Mouse (Mus musculus) intestine, embryonic 15.5 days (tissue): ENCODE data around the gene Clec16a. TPM values are rescaled to one million over a fixed set of nuclear protein-coding genes. Genes with fewer than 3 reads are reported as not detected.

Source experiments
- ATAC-seq: fragments of 200-750 bp; cut with Nextera tagmentation; 2 replicates; pipeline ENCODE4 v1.8.0; 2017; ENCODE audit warnings: moderate TSS enrichment, moderate library complexity
- H3K27ac ChIP-seq: fragments of 300-500 bp; sonication (generic); 2 replicates; pipeline ENCODE4 v1.5.1; 2015; ENCODE audit warnings: mild to moderate bottlenecking, inconsistent platforms
- H3K27me3 ChIP-seq: fragments of 300-500 bp; sonication (generic); replicated peaks from 2 replicates; pipeline ENCODE4 v1.6.1; 2015; ENCODE audit warnings: inconsistent platforms
- H3K36me3 ChIP-seq: fragments of 300-500 bp; sonication (generic); 2 replicates; pipeline ENCODE4 v1.6.1; 2015; ENCODE audit warnings: inconsistent platforms
- H3K4me1 ChIP-seq: fragments of 300-500 bp; sonication (generic); replicated peaks from 2 replicates; pipeline ENCODE4 v1.6.1; 2015; ENCODE audit warnings: inconsistent platforms
- H3K4me2 ChIP-seq: fragments of 300-500 bp; sonication (generic); replicated peaks from 2 replicates; pipeline ENCODE4 v1.6.1; 2015; ENCODE audit warnings: mild to moderate bottlenecking, inconsistent platforms
- H3K4me3 ChIP-seq: fragments of 300-500 bp; sonication (generic); replicated peaks from 2 replicates; pipeline ENCODE4 v1.5.1; 2015; ENCODE audit warnings: inconsistent platforms
- H3K9ac ChIP-seq: fragments of 300-500 bp; sonication (generic); 2 replicates; pipeline ENCODE4 v1.6.1; 2015; ENCODE audit warnings: inconsistent platforms
- H3K9me3 ChIP-seq: fragments of 300-500 bp; sonication (generic); 2 replicates; pipeline ENCODE4 v1.6.1; 2016; ENCODE audit warnings: inconsistent platforms
- WGBS: fragments of 180-500 bp; shearing (Covaris S2); methylation state at CpG from one replicate; pipeline ENCODE4 v1.1.7; 2015; 5-methylcytosine and 5-hydroxymethylcytosine counted together
- polyA plus RNA-seq: library from polyadenylated mRNA; unstranded; fragments of >200 nt; fragmentation: Nextera tagmentation; extraction: Ambion mirVana; gene quantifications from 2 replicates; pipeline ENCODE4 v1.2.1, GENCODE M21; 2015

Clec16a gene
- polyA plus RNA-seq, 1 experiment from 2014 or later: 27.2 TPM

DNA sequence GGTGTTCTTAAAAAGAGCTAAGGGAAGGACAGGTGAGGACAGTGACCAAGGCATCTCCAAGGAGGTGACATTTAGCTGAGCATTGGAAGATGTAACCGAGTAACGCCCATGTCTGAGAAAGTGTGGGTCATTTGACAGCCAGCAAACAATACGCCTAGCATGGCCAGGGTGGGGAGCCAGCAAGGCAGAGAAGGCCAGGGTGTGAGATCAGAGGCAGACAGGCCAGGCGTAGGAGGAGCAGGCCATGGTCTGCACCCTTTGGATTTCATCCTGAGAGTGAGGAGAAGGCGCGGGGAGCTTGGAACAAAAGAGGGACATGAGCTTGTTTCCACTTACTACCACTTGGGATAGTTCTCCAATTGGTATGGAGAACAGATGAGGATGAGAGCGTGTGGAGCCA, 64.8 kb downstream of the Clec16a start:
- Histone ChIP-seq H3K4me1 (no peaks in the 10 kb centered on the region), H3K4me2 (no peak overlapping the region), H3K27ac (no peak overlapping the region), H3K36me3 (no peaks in the 10 kb centered on the region), H3K9me3 (no peaks in the 10 kb centered on the region), H3K27me3 (no peaks in the 10 kb centered on the region), H3K4me3 (no peak overlapping the region), H3K9ac (no peak overlapping the region)
- 91% methylated on average over 7 of the region's 7 CpGs for WGBS
- ATAC-seq: no peak

DNA sequence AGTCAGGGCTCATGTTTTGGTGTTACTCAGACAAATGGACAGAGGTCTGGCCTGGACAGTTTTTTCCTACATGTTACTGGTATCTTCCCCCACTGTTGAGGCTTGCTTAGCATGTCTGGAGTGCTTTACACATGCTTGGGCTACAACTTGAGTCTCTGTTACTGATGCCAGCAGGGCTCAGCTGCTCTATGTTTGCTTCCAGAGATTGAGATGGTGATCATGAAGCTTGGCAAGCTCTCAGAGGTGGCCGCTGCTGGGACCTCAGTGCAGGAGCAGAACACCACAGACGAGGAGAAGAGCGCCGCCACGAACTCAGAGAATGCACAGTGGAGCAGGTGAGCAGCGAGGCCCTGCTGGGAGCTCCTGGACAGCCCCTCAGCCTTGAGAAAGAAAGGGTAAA, 65.7 kb downstream of the Clec16a start:
- WGBS: 85% methylated on average over 6 of the region's 6 CpGs

DNA sequence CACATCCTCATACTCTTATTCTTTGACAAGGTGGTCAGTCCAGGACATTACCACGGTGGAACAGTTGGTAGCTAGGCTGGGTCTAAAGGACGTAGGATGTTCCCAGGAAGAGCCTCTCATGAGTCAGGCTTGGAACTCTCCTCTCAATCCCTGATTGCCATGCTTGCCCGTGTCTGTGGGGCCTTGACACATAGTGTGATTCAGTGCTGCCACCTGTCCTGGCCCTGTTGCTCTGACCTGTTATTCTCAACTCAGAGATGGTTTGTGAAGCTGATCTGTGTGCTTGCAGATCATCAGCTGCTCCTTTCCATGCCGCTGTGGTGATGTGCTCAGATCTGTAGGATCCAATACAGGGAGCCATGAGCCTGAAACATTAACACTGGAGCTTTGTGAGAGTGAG, 66.2 kb downstream of the Clec16a start:
- 0 out of 2 replicates have a peak, but pooled peaks cover 7% of the 10 kb centered on the region for H3K36me3 ChIP-seq
- no peaks in the 10 kb centered on the region for H3K4me1 ChIP-seq
- H3K9me3 ChIP-seq: no peaks in the 10 kb centered on the region
- ATAC-seq: no peak
- H3K27me3 ChIP-seq: no peaks in the 10 kb centered on the region
- no peak overlapping the region for H3K9ac ChIP-seq
- H3K4me2 ChIP-seq: no peak overlapping the region
- no peak overlapping the region for H3K4me3 ChIP-seq
- 82% methylated on average over 4 of the region's 4 CpGs for WGBS
- no peak overlapping the region for H3K27ac ChIP-seq

More for the DNA sequence above, 65.7 kb downstream of the Clec16a start:
- no peak overlapping the region for H3K27ac ChIP-seq
- no peak overlapping the region for H3K4me3 ChIP-seq
- H3K27me3 ChIP-seq: no peaks in the 10 kb centered on the region
- H3K4me2 ChIP-seq: no peak overlapping the region
- no peaks in the 10 kb centered on the region for H3K9me3 ChIP-seq
- no peak for ATAC-seq
- H3K36me3 ChIP-seq: 0 out of 2 replicates have a peak, but pooled peaks cover 4% of the 10 kb centered on the region
- H3K9ac ChIP-seq: no peak overlapping the region
- H3K4me1 ChIP-seq: no peaks in the 10 kb centered on the region

- 94% methylated on average over 2 of the region's 2 CpGs for WGBS
Observed at GRCm38 (mm10) chr16:10613996-10614395, 68.9 kb downstream of the Clec16a start.

DNA sequence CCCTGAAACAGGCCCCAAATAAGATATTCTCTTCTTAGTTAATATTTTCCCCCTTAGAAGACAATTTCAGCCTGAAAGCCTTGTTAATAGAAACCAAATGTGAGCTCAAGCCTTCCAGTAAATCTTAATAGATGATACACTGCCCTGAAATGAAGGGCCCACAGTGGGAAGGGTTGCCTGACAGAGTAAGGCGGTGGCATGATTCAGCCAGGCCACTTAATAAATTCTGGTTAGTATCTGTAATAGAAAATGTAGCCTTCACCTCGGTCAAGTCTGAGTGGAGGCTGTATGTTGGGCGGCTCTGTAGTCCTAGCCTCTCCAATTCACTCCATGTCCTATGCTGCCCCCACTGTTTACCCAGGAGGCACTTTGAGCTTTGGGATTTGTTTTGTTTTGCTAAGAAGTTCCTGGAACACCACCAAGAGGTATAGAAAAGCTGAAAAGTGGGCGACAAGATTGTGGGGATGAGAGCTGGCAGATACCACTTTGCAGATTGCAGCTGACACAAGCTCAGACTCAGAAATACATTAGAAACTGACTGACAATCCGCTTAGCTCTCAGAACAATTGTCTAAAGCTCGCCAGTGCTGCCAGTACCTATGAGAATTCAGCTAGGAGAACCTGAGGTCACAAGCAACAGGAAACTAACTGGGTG, 75.9 kb downstream of the Clec16a start:
- WGBS: 70% methylated on average over 6 of the region's 6 CpGs

More at GRCm38 (mm10) chr16:10613996-10614395, 68.9 kb downstream of the Clec16a start:
- ATAC-seq: no peak
- Histone ChIP-seq H3K4me3 (no peak overlapping the region), H3K27me3 (no peaks in the 10 kb centered on the region), H3K9me3 (no peaks in the 10 kb centered on the region), H3K9ac (no peak overlapping the region), H3K4me2 (no peak overlapping the region), H3K36me3 (peaks cover 7% of the 10 kb centered on the region; the same call in 1 of the 2 replicates), H3K4me1 (no peaks in the 10 kb centered on the region), H3K27ac (no peak overlapping the region)

DNA sequence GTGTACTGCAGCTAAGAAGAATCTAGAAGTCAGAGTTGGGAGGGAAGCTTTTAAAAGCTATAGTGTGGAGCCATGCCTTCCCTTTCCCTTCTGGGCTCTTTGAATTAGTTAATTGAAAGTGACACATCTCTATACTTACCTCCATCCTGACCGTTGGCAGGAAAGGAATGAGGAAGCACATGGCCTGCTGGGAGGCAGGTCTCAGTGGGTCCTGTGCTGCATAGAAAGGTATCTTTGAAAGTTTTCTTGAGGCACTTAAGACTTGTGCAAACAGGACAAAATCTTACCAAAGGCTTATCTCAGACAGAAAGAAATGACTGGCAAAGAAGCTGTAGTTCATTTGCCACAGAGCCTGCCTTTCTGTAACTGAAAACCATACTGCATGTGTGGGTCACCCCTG, 76.6 kb downstream of the Clec16a start:
- Histone ChIP-seq H3K4me1 (no peaks in the 10 kb centered on the region), H3K9ac (no peak overlapping the region), H3K4me2 (no peak overlapping the region), H3K36me3 (no peaks in the 10 kb centered on the region; the same call in 1 of the 2 replicates), H3K9me3 (no peaks in the 10 kb centered on the region), H3K4me3 (no peak overlapping the region), H3K27me3 (no peaks in the 10 kb centered on the region), H3K27ac (no peak overlapping the region)
- no peak for ATAC-seq
- WGBS: 48% methylated on average over 1 of the region's 1 CpGs

More for the DNA sequence above, 75.9 kb downstream of the Clec16a start:
- no peak for ATAC-seq
- Histone ChIP-seq H3K4me2 (no peak overlapping the region), H3K27ac (no peak overlapping the region), H3K4me1 (no peaks in the 10 kb centered on the region), H3K9me3 (no peaks in the 10 kb centered on the region), H3K36me3 (peaks cover under 1% of the 10 kb centered on the region; the same call in 1 of the 2 replicates), H3K4me3 (no peak overlapping the region), H3K9ac (no peak overlapping the region), H3K27me3 (no peaks in the 10 kb centered on the region)

- no peak for ATAC-seq
- Histone ChIP-seq H3K9me3 (no peaks in the 10 kb centered on the region), H3K4me3 (no peak overlapping the region), H3K9ac (no peak overlapping the region), H3K27ac (no peak overlapping the region), H3K4me1 (0 out of 2 replicates have a peak, but pooled peaks cover 2% of the 10 kb centered on the region), H3K36me3 (no peaks in the 10 kb centered on the region), H3K27me3 (no peaks in the 10 kb centered on the region), H3K4me2 (no peak overlapping the region)
- WGBS: 88% methylated on average over 1 of the region's 1 CpGs
Observed at GRCm38 (mm10) chr16:10626116-10626515, 81.0 kb downstream of the Clec16a start.

GRCm38 (mm10) chr16:10627136-10627668, 82.1 kb downstream of the Clec16a start:
- Histone ChIP-seq H3K9ac (no peak overlapping the region), H3K9me3 (no peaks in the 10 kb centered on the region), H3K36me3 (no peaks in the 10 kb centered on the region), H3K4me1 (0 out of 2 replicates have a peak, but pooled peaks cover 2% of the 10 kb centered on the region), H3K27ac (no peak overlapping the region), H3K27me3 (no peaks in the 10 kb centered on the region), H3K4me2 (no peak overlapping the region), H3K4me3 (no peak overlapping the region)
- no peak for ATAC-seq
- 92% methylated on average over 6 of the region's 6 CpGs for WGBS

DNA sequence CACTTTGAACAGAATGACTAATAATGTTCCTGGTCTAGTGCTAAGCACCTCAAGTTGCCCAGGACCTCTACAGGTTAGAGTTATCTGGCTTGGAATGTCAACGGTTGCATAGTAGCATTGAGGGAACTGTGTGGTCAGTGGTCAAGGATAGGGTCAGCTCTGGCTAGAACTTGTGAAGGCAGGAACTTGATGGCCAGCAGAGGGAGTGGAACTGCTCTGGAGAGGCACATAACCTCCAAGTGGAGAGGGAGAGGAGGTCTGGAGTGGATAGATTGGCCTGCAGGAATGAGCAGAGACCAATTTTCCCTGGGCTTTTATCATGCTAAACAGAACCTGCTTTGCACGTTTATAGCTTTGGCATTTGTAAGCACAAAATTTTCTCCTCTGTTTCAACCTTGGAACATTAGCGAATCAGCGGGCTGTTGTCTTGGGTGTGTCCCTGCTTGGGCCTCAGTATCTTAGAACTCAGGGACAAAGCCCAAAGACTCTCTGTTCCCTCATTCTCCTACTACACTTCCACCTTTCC, 83.0 kb downstream of the Clec16a start:
- H3K4me2 ChIP-seq: no peak overlapping the region
- H3K4me3 ChIP-seq: no peak overlapping the region
- no peak overlapping the region for H3K27ac ChIP-seq
- no peaks in the 10 kb centered on the region for H3K27me3 ChIP-seq
- no peak overlapping the region for H3K9ac ChIP-seq
- no peak for ATAC-seq
- no peaks in the 10 kb centered on the region for H3K9me3 ChIP-seq
- H3K4me1 ChIP-seq: 0 out of 2 replicates have a peak, but pooled peaks cover 2% of the 10 kb centered on the region
- WGBS: 79% methylated on average over 4 of the region's 4 CpGs
- no peaks in the 10 kb centered on the region for H3K36me3 ChIP-seq

- no peak overlapping the region for H3K4me3 ChIP-seq
- H3K27me3 ChIP-seq: no peaks in the 10 kb centered on the region
- no peak overlapping the region for H3K4me2 ChIP-seq
- H3K4me1 ChIP-seq: 0 out of 2 replicates have a peak, but pooled peaks cover 2% of the 10 kb centered on the region
- no peak overlapping the region for H3K9ac ChIP-seq
- WGBS: 44% methylated on average over 3 of the region's 3 CpGs
- H3K27ac ChIP-seq: no peak overlapping the region
- peak; percentile 73 for ATAC-seq
- H3K36me3 ChIP-seq: no peaks in the 10 kb centered on the region
- H3K9me3 ChIP-seq: no peaks in the 10 kb centered on the region
Observed at GRCm38 (mm10) chr16:10628960-10629359, 83.8 kb downstream of the Clec16a start.

- peak; percentile 55; the same call in 1 of the 2 replicates for ATAC-seq
- H3K9me3 ChIP-seq: no peaks in the 10 kb centered on the region
- H3K4me1 ChIP-seq: 0 out of 2 replicates have a peak, but pooled peaks cover 2% of the 10 kb centered on the region
- H3K36me3 ChIP-seq: no peaks in the 10 kb centered on the region
- H3K4me2 ChIP-seq: no peak overlapping the region
- no peak overlapping the region for H3K27ac ChIP-seq
- H3K27me3 ChIP-seq: no peaks in the 10 kb centered on the region
- WGBS: 65% methylated on average over 3 of the region's 3 CpGs
- no peak overlapping the region for H3K4me3 ChIP-seq
- H3K9ac ChIP-seq: no peak overlapping the region
Observed at GRCm38 (mm10) chr16:10629361-10629760, 84.2 kb downstream of the Clec16a start.

DNA sequence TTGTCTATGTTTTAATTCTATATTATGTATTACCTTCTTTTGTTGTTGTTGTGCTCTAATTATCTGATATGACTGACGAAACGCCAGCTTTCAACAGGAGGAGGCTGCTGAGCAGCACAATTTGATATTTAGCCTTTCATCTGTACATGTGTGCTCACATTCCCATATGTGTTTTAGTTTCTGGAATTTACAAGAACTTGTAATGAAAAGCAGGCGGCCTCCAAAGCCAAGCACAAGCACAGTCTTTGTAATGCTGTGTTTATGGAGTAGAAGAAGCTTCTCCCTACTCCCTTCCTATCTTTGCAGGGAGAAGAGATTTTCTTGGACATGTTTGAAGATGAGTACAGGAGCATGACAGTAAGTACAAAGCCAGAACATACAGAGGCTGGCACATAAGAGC, 89.8 kb downstream of the Clec16a start:
- H3K27me3 ChIP-seq: no peaks in the 10 kb centered on the region
- no peak overlapping the region for H3K27ac ChIP-seq
- 87% methylated on average over 3 of the region's 3 CpGs for WGBS
- H3K4me1 ChIP-seq: no peaks in the 10 kb centered on the region
- no peak for ATAC-seq
- no peak overlapping the region for H3K4me3 ChIP-seq
- no peaks in the 10 kb centered on the region for H3K36me3 ChIP-seq
- no peak overlapping the region for H3K9ac ChIP-seq
- no peak overlapping the region for H3K4me2 ChIP-seq
- no peaks in the 10 kb centered on the region for H3K9me3 ChIP-seq
